Mouse (Mus musculus) spleen, adult 2 months (tissue): ENCODE measurements at regions not wholly inside any gene's neighbourhood (a gene's known extent, or its start where the extent isn't known, plus 50 kb on each side); places are given as distances from the start of the nearest gene placed in this dataset.

ENCODE experiments used
- CTCF ChIP-seq: fragments of 200-500 bp; IDR thresholded peaks from 2 replicates; pipeline ENCODE4 v1.5.1; 2011; ENCODE audit warnings: mild to moderate bottlenecking, inconsistent platforms; ENCODE audit not compliant: insufficient read depth, insufficient read length, insufficient replicate concordance; ENCODE audit errors: extremely low read depth
- POLR2A ChIP-seq: fragments of 200-500 bp; IDR thresholded peaks from 2 replicates; pipeline ENCODE4 v1.6.1; 2011; ENCODE audit warnings: low read depth, low read length, inconsistent platforms

DNA sequence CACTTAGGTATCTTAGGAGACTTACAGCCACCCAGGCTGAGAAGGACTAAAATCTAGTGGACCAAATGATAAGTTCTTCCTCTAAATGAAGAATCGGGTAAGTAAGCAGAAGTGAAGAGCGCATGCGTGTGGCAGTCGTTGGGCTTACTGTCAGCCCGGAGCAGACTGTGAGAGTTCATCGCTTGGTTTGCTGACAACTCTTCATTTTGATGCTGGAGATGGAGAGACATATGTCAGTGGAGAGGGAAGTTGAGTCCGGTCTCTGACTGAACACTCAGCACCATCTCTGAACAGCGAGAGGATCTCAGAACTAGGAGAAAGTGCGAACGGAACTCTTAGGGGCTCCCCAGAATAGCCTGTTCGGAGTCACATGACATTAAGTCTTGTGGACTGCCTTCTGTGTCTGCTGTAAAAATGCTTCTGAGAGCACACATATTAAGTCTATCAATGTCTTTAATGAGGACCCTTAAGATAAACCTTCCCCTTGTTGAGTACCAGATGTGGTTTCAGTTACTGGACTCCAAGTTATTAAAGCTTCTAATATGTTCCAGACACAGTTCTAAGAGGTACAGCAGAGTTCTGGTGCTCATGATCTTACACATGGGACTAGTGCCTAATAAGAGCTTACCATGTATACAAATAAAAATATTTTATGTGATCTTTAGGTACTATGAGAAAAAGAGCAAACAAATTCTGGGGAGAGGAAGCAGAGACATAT is 108.7 kb upstream of the Teddm2 start:
- TF ChIP-seq CTCF (no peak), POLR2A (no peak)
